Comparison of ENCODE assay signal across 8 mouse cellular contexts in genomic region chr3:88591950-88592731, GRCm38 (mm10). TPM values are rescaled to one million over a fixed set of nuclear protein-coding genes. Genes with fewer than 3 reads are reported as not detected.
DNase-seq lines count a peak whose midpoint lies in the region; ATAC-seq and TF ChIP-seq lines count a peak whose summit lies in the region.

No protein-coding gene starts in this region.

- H3K4me2 ChIP-seq in kidney, embryonic 14.5 days (replicated peaks; ENCODE audit: low read depth, low read length): no peak overlapping the region
- no peak overlapping the region for H3K4me2 ChIP-seq in midbrain, postnatal 0 days (ENCODE audit: low read depth, low read length, poor library complexity, severe bottlenecking)

- peaks cover 13% of the 10 kb centered on the region for H3K4me1 ChIP-seq in kidney, embryonic 14.5 days (ENCODE audit: control insufficient read depth, insufficient read depth, low read length)
- peaks cover 10 to 40% of the 10 kb centered on the region in 2 experiments; a peak in 3 of 4 replicates for H3K4me1 ChIP-seq in ES-E14 (ENCODE audit: control insufficient read depth in 2 of 2, insufficient read depth in 2 of 2, low read length in 2 of 2, poor library complexity in 1 of 2)
- peaks cover 2% of the 10 kb centered on the region for H3K4me1 ChIP-seq in cortical plate, adult 2 months (ENCODE audit: control insufficient read depth, insufficient read depth, low read length)
- peaks cover 32% of the 10 kb centered on the region for H3K4me1 ChIP-seq in limb, embryonic 10.5 days
- no peaks in the 10 kb centered on the region for H3K4me1 ChIP-seq in midbrain, postnatal 0 days (ENCODE audit: insufficient read depth, low read length)

- H3K4me3 ChIP-seq in kidney, embryonic 14.5 days (ENCODE audit: low read length): no peak overlapping the region
- no peak overlapping the region for H3K4me3 ChIP-seq in ES-E14 (ENCODE audit: insufficient read depth in 1 of 2, low read depth in 1 of 2, low read length in 2 of 2, poor library complexity in 1 of 2, severe bottlenecking in 1 of 2)
- H3K4me3 ChIP-seq in cortical plate, adult 2 months (ENCODE audit: insufficient read depth, low read length): no peak overlapping the region
- H3K4me3 ChIP-seq in limb, embryonic 10.5 days: no peak overlapping the region
- H3K4me3 ChIP-seq in midbrain, postnatal 0 days (ENCODE audit: low read depth, low read length): no peak overlapping the region

- no peak overlapping the region for H3K27ac ChIP-seq in kidney, embryonic 14.5 days (ENCODE audit: low read depth, low read length)
- H3K27ac ChIP-seq in ES-E14 (ENCODE audit: insufficient read depth, low read depth, low read length, poor library complexity, severe bottlenecking): peak overlapping the region; percentile 5; the same call in 1 of the 2 replicates
- no peak overlapping the region for H3K27ac ChIP-seq in cortical plate, adult 2 months (ENCODE audit: insufficient read depth, low read length)
- peak overlapping the region; percentile 54; the same call in 1 of the 2 replicates for H3K27ac ChIP-seq in limb, embryonic 10.5 days
- H3K27ac ChIP-seq in midbrain, postnatal 0 days (ENCODE audit: low read depth, low read length): no peak overlapping the region

- DNase-seq in kidney, adult 11 months: peak; percentile 60
- no peak for DNase-seq in ES-E14 (ENCODE audit: low read depth, low spot score)
- peak; percentile 55 to 79 for DNase-seq in heart, postnatal 10 days
- no peak for DNase-seq in limb, embryonic 10.5 days (ENCODE audit: low spot score)
- DNase-seq in midbrain, postnatal 0 days (ENCODE audit: low spot score): peak; percentile 80
- no peak for DNase-seq in testis, postnatal 10 days (ENCODE audit: low spot score)

- H3K9me3 ChIP-seq in kidney, embryonic 14.5 days (ENCODE audit: control insufficient read depth, low read length): no peaks in the 10 kb centered on the region
- H3K9me3 ChIP-seq in ES-E14 (ENCODE audit: control insufficient read depth, insufficient read depth, low read depth, low read length): no peaks in the 10 kb centered on the region
- H3K9me3 ChIP-seq in limb, embryonic 10.5 days (replicated peaks): no peaks in the 10 kb centered on the region
- H3K9me3 ChIP-seq in midbrain, postnatal 0 days (ENCODE audit: low read length): no peaks in the 10 kb centered on the region

- WGBS in kidney, embryonic 14.5 days: 24% methylated on average over 9 of the region's 9 CpGs
- WGBS in limb, embryonic 10.5 days: 41% methylated on average over 9 of the region's 9 CpGs
- 28% methylated on average over 9 of the region's 9 CpGs for WGBS in midbrain, postnatal 0 days

- H3K36me3 ChIP-seq in kidney, embryonic 14.5 days (ENCODE audit: control insufficient read depth, insufficient read depth, low read length): peaks cover 17% of the 10 kb centered on the region
- peaks cover 16% of the 10 kb centered on the region for H3K36me3 ChIP-seq in ES-E14 (ENCODE audit: control insufficient read depth, insufficient read depth, low read length, poor library complexity, severe bottlenecking)
- peaks cover 22% of the 10 kb centered on the region for H3K36me3 ChIP-seq in limb, embryonic 10.5 days
- peaks cover 12% of the 10 kb centered on the region for H3K36me3 ChIP-seq in midbrain, postnatal 0 days (ENCODE audit: insufficient read depth, low read length)

- 0 out of 2 replicates have a peak, but pooled peaks have one; percentile 1 for TF ChIP-seq CTCF in cortical plate, adult 2 months (IDR thresholded peaks at IDR 0.05; ENCODE audit: extremely low read depth, insufficient read depth, low read length)
- TF ChIP-seq CTCF in midbrain, postnatal 0 days (IDR thresholded peaks at IDR 0.05): peak; percentile 77

- intact Hi-C loops in heart, postnatal 10 days (cut with DNase I): loop anchor here (5.0 kb wide), 2 partner anchors 50 to 145 kb away; no protein-coding TSS in a partner anchor

- no peak for TF ChIP-seq POLR2A in cortical plate, adult 2 months (IDR thresholded peaks at IDR 0.05; ENCODE audit: extremely low read depth, insufficient read depth, low read length)

- no peaks in the 10 kb centered on the region for H3K27me3 ChIP-seq in kidney, embryonic 14.5 days (ENCODE audit: control insufficient read depth, insufficient read depth, low read length)
- no peaks in the 10 kb centered on the region for H3K27me3 ChIP-seq in limb, embryonic 10.5 days (ENCODE audit: low read depth, poor library complexity, severe bottlenecking)
- no peaks in the 10 kb centered on the region for H3K27me3 ChIP-seq in midbrain, postnatal 0 days (ENCODE audit: insufficient read depth, low read length)

- in situ Hi-C loops in ES-E14 (cut with MboI; ENCODE audit: low sequenced_read_pairs in 2 of 2, unreplicated experiment in 2 of 2): no loop called here

- H3K9ac ChIP-seq in kidney, embryonic 14.5 days (ENCODE audit: low read depth, low read length): no peak overlapping the region
- H3K9ac ChIP-seq in ES-E14 (ENCODE audit: insufficient read depth, low read depth, low read length, poor library complexity, severe bottlenecking): no peak overlapping the region
- no peak overlapping the region for H3K9ac ChIP-seq in midbrain, postnatal 0 days (replicated peaks; ENCODE audit: low read length, poor library complexity, severe bottlenecking)

- ATAC-seq in kidney, embryonic 14.5 days (ENCODE audit: low FRiP score, low TSS enrichment): no peak
- no peak for ATAC-seq in midbrain, postnatal 0 days (ENCODE audit: low FRiP score)

TF ChIP-seq in ES-E14, 5 proteins besides CTCF, POLR2A, EP300 and RAD21:
- TF ChIP-seq CHD2 (IDR thresholded peaks at IDR 0.05; ENCODE audit: low read depth, low read length): no peak
- TF ChIP-seq MAFK (IDR thresholded peaks at IDR 0.05; ENCODE audit: insufficient read depth, low read depth, low read length): no peak
- 0 out of 2 replicates have a peak, but pooled peaks have one; percentile 32 for TF ChIP-seq ZC3H11A (IDR thresholded peaks at IDR 0.05; ENCODE audit: borderline replicate concordance, low read depth, low read length)
TF ChIP-seq in ES-E14: peak in this region for 1.

RNA-seq across cellular contexts. Expression of gene Arhgef2, which starts 13.6 kb away (rescaled TPM):
- polyA plus RNA-seq in kidney, embryonic 14.5 days (2014; fragmentation: Nextera tagmentation; extraction: Ambion mirVana): 110 and 127 TPM in 2 replicates
- total RNA-seq in ES-E14 (2012; rRNA removed): 50.8 and 80.0 TPM in 2 replicates
- 220 and 224 TPM in 2 replicates for polyA plus RNA-seq in cortical plate, adult 2 months (2012; rRNA removed)
- total RNA-seq in heart, postnatal 10 days (2021): 10 to 100 TPM; 89.5 to 96.3 TPM
- polyA plus RNA-seq in limb, embryonic 10.5 days (2016; fragmentation: Nextera tagmentation; extraction: Ambion mirVana): 103 and 119 TPM in 2 replicates
- 59.6 and 80.3 TPM in 2 replicates for total RNA-seq in midbrain, postnatal 0 days (2014; rRNA removed)
- 38.9 and 46.8 TPM in 2 replicates for polyA plus RNA-seq in midbrain, postnatal 0 days (2015; fragmentation: Nextera tagmentation; extraction: Ambion mirVana)

RNA-seq across cellular contexts. Expression of gene Ssr2, which starts 16.5 kb away (rescaled TPM):
- 260 and 303 TPM in 2 replicates for polyA plus RNA-seq in kidney, embryonic 14.5 days (2014; fragmentation: Nextera tagmentation; extraction: Ambion mirVana)
- 827 and 1,221 TPM in 2 replicates for total RNA-seq in ES-E14 (2012; rRNA removed)
- 120 and 126 TPM in 2 replicates for polyA plus RNA-seq in cortical plate, adult 2 months (2012; rRNA removed)
- 100 to 1,000 TPM; 127 to 130 TPM for total RNA-seq in heart, postnatal 10 days (2021)
- polyA plus RNA-seq in limb, embryonic 10.5 days (2016; fragmentation: Nextera tagmentation; extraction: Ambion mirVana): 199 and 202 TPM in 2 replicates
- total RNA-seq in midbrain, postnatal 0 days (2014; rRNA removed): 236 and 250 TPM in 2 replicates
- polyA plus RNA-seq in midbrain, postnatal 0 days (2015; fragmentation: Nextera tagmentation; extraction: Ambion mirVana): 196 and 210 TPM in 2 replicates

RNA-seq across cellular contexts. Expression of gene Ubqln4, which starts 38.6 kb away (rescaled TPM):
- polyA plus RNA-seq in kidney, embryonic 14.5 days (2014; fragmentation: Nextera tagmentation; extraction: Ambion mirVana): 51.4 and 73.4 TPM in 2 replicates
- total RNA-seq in ES-E14 (2012; rRNA removed): 103 and 135 TPM in 2 replicates
- 103 and 110 TPM in 2 replicates for polyA plus RNA-seq in cortical plate, adult 2 months (2012; rRNA removed)
- 10 to 100 TPM; 56.5 to 57.2 TPM for total RNA-seq in heart, postnatal 10 days (2021)
- polyA plus RNA-seq in limb, embryonic 10.5 days (2016; fragmentation: Nextera tagmentation; extraction: Ambion mirVana): 78.8 and 79.5 TPM in 2 replicates
- 103 and 120 TPM in 2 replicates for total RNA-seq in midbrain, postnatal 0 days (2014; rRNA removed)
- polyA plus RNA-seq in midbrain, postnatal 0 days (2015; fragmentation: Nextera tagmentation; extraction: Ambion mirVana): 29.7 and 30.4 TPM in 2 replicates

RNA-seq across cellular contexts. Expression of gene Lamtor2, which starts 39.3 kb away (rescaled TPM):
- 81.7 and 165 TPM in 2 replicates for polyA plus RNA-seq in kidney, embryonic 14.5 days (2014; fragmentation: Nextera tagmentation; extraction: Ambion mirVana)
- 108 and 112 TPM in 2 replicates for total RNA-seq in ES-E14 (2012; rRNA removed)
- polyA plus RNA-seq in cortical plate, adult 2 months (2012; rRNA removed): 126 and 133 TPM in 2 replicates
- total RNA-seq in heart, postnatal 10 days (2021): 10 to 100 TPM; 87.3 to 94.0 TPM
- polyA plus RNA-seq in limb, embryonic 10.5 days (2016; fragmentation: Nextera tagmentation; extraction: Ambion mirVana): 151 and 159 TPM in 2 replicates
- 46.7 and 66.0 TPM in 2 replicates for total RNA-seq in midbrain, postnatal 0 days (2014; rRNA removed)
- polyA plus RNA-seq in midbrain, postnatal 0 days (2015; fragmentation: Nextera tagmentation; extraction: Ambion mirVana): 187 and 205 TPM in 2 replicates

RNA-seq across cellular contexts. Expression of gene Rab25, which starts 44.0 kb away (rescaled TPM):
- polyA plus RNA-seq in kidney, embryonic 14.5 days (2014; fragmentation: Nextera tagmentation; extraction: Ambion mirVana): 14.2 and 16.7 TPM in 2 replicates
- 2.1 and 4.0 TPM in 2 replicates for total RNA-seq in ES-E14 (2012; rRNA removed)
- polyA plus RNA-seq in cortical plate, adult 2 months (2012; rRNA removed): 0.13 and 0.36 TPM in 2 replicates
- not detected for total RNA-seq in heart, postnatal 10 days (2021)
- polyA plus RNA-seq in limb, embryonic 10.5 days (2016; fragmentation: Nextera tagmentation; extraction: Ambion mirVana): 1.7 and 3.7 TPM in 2 replicates
- 0.60 TPM in 1 of 2 replicates, not detected in the other for total RNA-seq in midbrain, postnatal 0 days (2014; rRNA removed)
- polyA plus RNA-seq in midbrain, postnatal 0 days (2015; fragmentation: Nextera tagmentation; extraction: Ambion mirVana): 0.46 TPM in 1 of 2 replicates, not detected in the other

Comparison
In these comparisons a context has a peak if more than half of its experiments do, and no peak if none do; other contexts are left out.
1. DNase-seq: peak in kidney, adult 11 months (single experiment), heart, postnatal 10 days (2 of 2) and midbrain, postnatal 0 days (single experiment); none in ES-E14 (single experiment), limb, embryonic 10.5 days (single experiment) and testis, postnatal 10 days (single experiment).
2. H3K27ac ChIP-seq: peak in ES-E14 (single experiment) and limb, embryonic 10.5 days (single experiment); none in kidney, embryonic 14.5 days (single experiment), cortical plate, adult 2 months (single experiment) and midbrain, postnatal 0 days (single experiment).